Mouse (Mus musculus): ENCODE results near the gene Usp47. TPM values are rescaled to one million over a fixed set of nuclear protein-coding genes. Genes with fewer than 3 reads are reported as not detected.

The Usp47 gene
- 10 to 100 TPM in 1 of 2 experiments, 1 to 10 TPM in 1; 1.1 to 19.6 TPM for polyA plus RNA-seq (2012; fragmentation: generic; extraction: Trizol)

GRCm38 (mm10) chr7:112023150-112023600, at the start of gene Usp47:
Gene Usp47 (plus strand): TSS chr7:112023504.

GRCm38 (mm10) chr7:112158942-112159341, 135.6 kb downstream of the Usp47 start, which contains the start of gene Dkk3:
Gene Dkk3 (minus strand): TSS chr7:112159057.

Other genes with a start within 250 kb of the Usp47 start
- gene Galnt18, start 243.5 kb upstream of the Usp47 start, polyA plus RNA-seq (2012; fragmentation: generic; extraction: Trizol), result 1 to 10 TPM in 1 of 2 experiments, under 1 TPM in 1; 0.09 to 1.9 TPM
- under 1 TPM in 1 of 2 experiments, not detected in 1; 0.46 TPM for gene Dkk3, start 135.6 kb downstream of the Usp47 start, polyA plus RNA-seq (2012; fragmentation: generic; extraction: Trizol)
- gene Mical2, start 202.4 kb downstream of the Usp47 start, polyA plus RNA-seq (2012; fragmentation: generic; extraction: Trizol), result 10 to 100 TPM; 16.2 to 18.9 TPM